Mouse (Mus musculus): ENCODE measurements around the gene Hdac6.
A peak's percentile ranks its signal among the peaks of the same experiment; 100 is the strongest.

The Hdac6 gene

GRCm38 (mm10) chrX:7947108-7947899, at the start of gene Hdac6:
TSS of gene Hdac6 (minus strand) at chrX:7947889.
- DNase-seq (ENCODE audit: low spot score) = no peak

GRCm38 (mm10) chrX:7993068-7993735, 45.5 kb upstream of the Hdac6 start:
- DNase-seq (ENCODE audit: low spot score) = no peak

- no peak for DNase-seq (ENCODE audit: low spot score)
These were observed 44.8 kb upstream of the Hdac6 start for GRCm38 (mm10) chrX:7992379-7993067.

- DNase-seq (ENCODE audit: low spot score) = no peak
These were observed 33.7 kb upstream of the Hdac6 start for GRCm38 (mm10) chrX:7981368-7981767.

- DNase-seq (ENCODE audit: low spot score) = no peak
These were observed 30.2 kb upstream of the Hdac6 start, which contains the start of gene Gata1 for GRCm38 (mm10) chrX:7977892-7978291. TSS of gene Gata1 (minus strand) at chrX:7978071.

GRCm38 (mm10) chrX:7971292-7971691, 23.6 kb upstream of the Hdac6 start:
- DNase-seq (ENCODE audit: low spot score) = no peak

GRCm38 (mm10) chrX:7968899-7969298, 21.2 kb upstream of the Hdac6 start:
- DNase-seq (ENCODE audit: low spot score) = no peak

GRCm38 (mm10) chrX:7968226-7968625, 20.5 kb upstream of the Hdac6 start:
- no peak for DNase-seq (ENCODE audit: low spot score)

- no peak for DNase-seq (ENCODE audit: low spot score)
These were observed 20.0 kb upstream of the Hdac6 start for GRCm38 (mm10) chrX:7967596-7968201.

- no peak for DNase-seq (ENCODE audit: low spot score)
These were observed 18.5 kb upstream of the Hdac6 start for GRCm38 (mm10) chrX:7966161-7966560.

- no peak for DNase-seq (ENCODE audit: low spot score)
These were observed 16.3 kb upstream of the Hdac6 start for GRCm38 (mm10) chrX:7963829-7964626.

GRCm38 (mm10) chrX:7958868-7959267, 11.2 kb upstream of the Hdac6 start:
- DNase-seq (ENCODE audit: low spot score) = no peak

GRCm38 (mm10) chrX:7950091-7950490, 2.4 kb upstream of the Hdac6 start:
- no peak for DNase-seq (ENCODE audit: low spot score)

- peak; percentile 51 for DNase-seq (ENCODE audit: low spot score)
These were observed 307 bp upstream of the Hdac6 start for GRCm38 (mm10) chrX:7947900-7948492.

- DNase-seq (ENCODE audit: low spot score) = no peak
These were observed 2.1 kb downstream of the Hdac6 start for GRCm38 (mm10) chrX:7945618-7946017.

GRCm38 (mm10) chrX:7937667-7938066, 10.0 kb downstream of the Hdac6 start:
- no peak for DNase-seq (ENCODE audit: low spot score)

- DNase-seq (ENCODE audit: low spot score) = no peak
These were observed 10.8 kb downstream of the Hdac6 start for GRCm38 (mm10) chrX:7936874-7937273.

- no peak for DNase-seq (ENCODE audit: low spot score)
These were observed 19.4 kb downstream of the Hdac6 start, which contains the start of gene Eras for GRCm38 (mm10) chrX:7928270-7928790. TSS of gene Eras (minus strand) at chrX:7928607.

GRCm38 (mm10) chrX:7927116-7927515, 20.6 kb downstream of the Hdac6 start:
- no peak for DNase-seq (ENCODE audit: low spot score)

- no peak for DNase-seq (ENCODE audit: low spot score)
These were observed 21.4 kb downstream of the Hdac6 start for GRCm38 (mm10) chrX:7926266-7926665.

- DNase-seq (ENCODE audit: low spot score) = no peak
These were observed 25.7 kb downstream of the Hdac6 start for GRCm38 (mm10) chrX:7922032-7922431.

Measured in urinary bladder, postnatal 10 days (tissue).